Mouse (Mus musculus) stomach, embryonic 16.5 days (tissue): ENCODE results near the gene Ackr1. TPM values are rescaled to one million over a fixed set of nuclear protein-coding genes. Genes with fewer than 3 reads are reported as not detected.

ENCODE experiments used
- ATAC-seq: fragments of 200-750 bp; cut with Nextera tagmentation; 2 replicates; pipeline ENCODE4 v1.8.0; 2017; ENCODE audit warnings: moderate number of reproducible peaks, moderate TSS enrichment; ENCODE audit not compliant: insufficient read depth, low FRiP score
- H3K27ac ChIP-seq: fragments of 300-500 bp; sonication (generic); 2 replicates; pipeline ENCODE4 v1.5.1; 2014; ENCODE audit warnings: low read length
- H3K27me3 ChIP-seq: fragments of 300-500 bp; sonication (generic); 2 replicates; pipeline ENCODE4 v1.6.1; 2014; ENCODE audit warnings: low read length, control low read depth, mixed read lengths; ENCODE audit not compliant: control insufficient read depth, insufficient read depth
- H3K36me3 ChIP-seq: fragments of 300-500 bp; sonication (generic); 2 replicates; pipeline ENCODE4 v1.6.1; 2014; ENCODE audit warnings: low read length; ENCODE audit not compliant: control insufficient read depth, insufficient read depth
- H3K4me1 ChIP-seq: fragments of 300-500 bp; sonication (generic); 2 replicates; pipeline ENCODE4 v1.6.1; 2014; ENCODE audit warnings: low read length, control low read depth, mixed read lengths; ENCODE audit not compliant: control insufficient read depth, insufficient read depth
- H3K4me2 ChIP-seq: fragments of 300-500 bp; sonication (generic); 2 replicates; pipeline ENCODE4 v1.6.1; 2014; ENCODE audit warnings: low read depth, low read length, mixed read lengths
- H3K4me3 ChIP-seq: fragments of 300-500 bp; sonication (generic); replicated peaks from 2 replicates; pipeline ENCODE4 v1.5.1; 2014; ENCODE audit warnings: mild to moderate bottlenecking, low read length
- H3K9ac ChIP-seq: fragments of 300-500 bp; sonication (generic); 2 replicates; pipeline ENCODE4 v1.6.1; 2014; ENCODE audit warnings: low read length
- H3K9me3 ChIP-seq: fragments of 300-500 bp; sonication (generic); replicated peaks from 2 replicates; pipeline ENCODE4 v1.6.1; 2016; ENCODE audit warnings: low read length, control low read depth; ENCODE audit not compliant: control insufficient read depth
- WGBS: fragments of 180-500 bp; shearing (Covaris S2); extraction: QIAGEN DNeasy Blood & Tissue Kit; methylation state at CpG from one replicate; pipeline ENCODE4 v1.1.7; 2014; 5-methylcytosine and 5-hydroxymethylcytosine counted together
- polyA plus RNA-seq: library from polyadenylated mRNA; unstranded; fragments of >200 nt; fragmentation: Nextera tagmentation; extraction: Ambion mirVana; gene quantifications from 2 replicates; pipeline ENCODE4 v1.2.1, GENCODE M21; 2015

Ackr1 gene
- polyA plus RNA-seq: 3.3 and 4.3 TPM in 2 replicates

GRCm38 (mm10) chr1:173333312-173334253, at the start of gene Ackr1:
Ackr1 (minus strand) TSS chr1:173333750.
- Histone ChIP-seq H3K36me3 (no peaks in the 10 kb centered on the region), H3K27me3 (no peaks in the 10 kb centered on the region), H3K27ac (no peak within 1 kb of the TSS), H3K4me1 (no peaks in the 10 kb centered on the region), H3K9me3 (no peaks in the 10 kb centered on the region), H3K4me3 (no peak within 1 kb of the TSS), H3K9ac (no peak within 1 kb of the TSS), H3K4me2 (no peak within 1 kb of the TSS)
- ATAC-seq: 0 out of 2 replicates have a peak, but pooled peaks have one; percentile 52
- 54% methylated on average over 9 of the region's 9 CpGs for WGBS

GRCm38 (mm10) chr1:173381436-173381835, 47.9 kb upstream of the Ackr1 start:
- H3K9me3 ChIP-seq: no peaks in the 10 kb centered on the region
- no peak overlapping the region for H3K4me3 ChIP-seq
- H3K4me2 ChIP-seq: no peak overlapping the region
- no peak overlapping the region for H3K27ac ChIP-seq
- H3K36me3 ChIP-seq: no peaks in the 10 kb centered on the region
- H3K27me3 ChIP-seq: no peaks in the 10 kb centered on the region
- ATAC-seq: no peak
- H3K4me1 ChIP-seq: no peaks in the 10 kb centered on the region
- no peak overlapping the region for H3K9ac ChIP-seq
- 81% methylated on average over 6 of the region's 6 CpGs for WGBS

- WGBS: 33% methylated on average over 13 of the region's 13 CpGs
Measured at GRCm38 (mm10) chr1:173377380-173378112, 44.0 kb upstream of the Ackr1 start.

GRCm38 (mm10) chr1:173374020-173374419, 40.5 kb upstream of the Ackr1 start:
- H3K27me3 ChIP-seq: no peaks in the 10 kb centered on the region
- H3K9me3 ChIP-seq: no peaks in the 10 kb centered on the region
- 70% methylated on average over 7 of the region's 7 CpGs for WGBS
- no peaks in the 10 kb centered on the region for H3K4me1 ChIP-seq
- H3K4me2 ChIP-seq: no peak overlapping the region
- no peaks in the 10 kb centered on the region for H3K36me3 ChIP-seq
- H3K27ac ChIP-seq: no peak overlapping the region
- ATAC-seq: no peak
- H3K4me3 ChIP-seq: no peak overlapping the region
- no peak overlapping the region for H3K9ac ChIP-seq

More at GRCm38 (mm10) chr1:173377380-173378112, 44.0 kb upstream of the Ackr1 start:
- H3K4me1 ChIP-seq: no peaks in the 10 kb centered on the region
- no peaks in the 10 kb centered on the region for H3K9me3 ChIP-seq
- H3K4me2 ChIP-seq: no peak overlapping the region
- ATAC-seq: no peak
- no peaks in the 10 kb centered on the region for H3K36me3 ChIP-seq
- no peak overlapping the region for H3K27ac ChIP-seq
- H3K27me3 ChIP-seq: no peaks in the 10 kb centered on the region
- no peak overlapping the region for H3K9ac ChIP-seq
- H3K4me3 ChIP-seq: no peak overlapping the region

- Histone ChIP-seq H3K4me1 (peaks cover 6% of the 10 kb centered on the region; the same call in 1 of the 2 replicates), H3K27ac (no peak overlapping the region), H3K36me3 (no peaks in the 10 kb centered on the region), H3K4me3 (no peak overlapping the region), H3K9ac (no peak overlapping the region), H3K27me3 (peaks cover 17% of the 10 kb centered on the region), H3K9me3 (no peaks in the 10 kb centered on the region), H3K4me2 (no peak overlapping the region)
- 81% methylated on average over 6 of the region's 6 CpGs for WGBS
- ATAC-seq: no peak
Measured at GRCm38 (mm10) chr1:173371586-173371985, 38.0 kb upstream of the Ackr1 start.

- peaks cover 11% of the 10 kb centered on the region; the same call in 1 of the 2 replicates for H3K4me1 ChIP-seq
- no peak overlapping the region for H3K4me2 ChIP-seq
- H3K36me3 ChIP-seq: no peaks in the 10 kb centered on the region
- ATAC-seq: no peak
- H3K27ac ChIP-seq: no peak overlapping the region
- no peak overlapping the region for H3K9ac ChIP-seq
- peaks cover 20% of the 10 kb centered on the region for H3K27me3 ChIP-seq
- 67% methylated on average over 6 of the region's 6 CpGs for WGBS
- H3K4me3 ChIP-seq: no peak overlapping the region
- H3K9me3 ChIP-seq: no peaks in the 10 kb centered on the region
Measured at GRCm38 (mm10) chr1:173370456-173370855, 36.9 kb upstream of the Ackr1 start.

GRCm38 (mm10) chr1:173369611-173370010, 36.1 kb upstream of the Ackr1 start:
- Histone ChIP-seq H3K4me1 (peaks cover 11% of the 10 kb centered on the region; the same call in 1 of the 2 replicates), H3K9me3 (no peaks in the 10 kb centered on the region), H3K27me3 (peaks cover 22% of the 10 kb centered on the region), H3K4me2 (no peak overlapping the region), H3K36me3 (no peaks in the 10 kb centered on the region), H3K9ac (no peak overlapping the region), H3K4me3 (no peak overlapping the region), H3K27ac (no peak overlapping the region)
- no peak for ATAC-seq
- 79% methylated on average over 2 of the region's 2 CpGs for WGBS

GRCm38 (mm10) chr1:173367356-173368046, 34.0 kb upstream of the Ackr1 start, which contains the start of gene Cadm3:
Cadm3 (minus strand) TSS chr1:173367695.
- Histone ChIP-seq H3K4me3 (peak within 1 kb of the TSS; percentile 56), H3K4me1 (peaks cover 11% of the 10 kb centered on the region; the same call in 1 of the 2 replicates), H3K36me3 (no peaks in the 10 kb centered on the region), H3K4me2 (peak within 1 kb of the TSS; percentile 70), H3K9me3 (no peaks in the 10 kb centered on the region), H3K27me3 (peaks cover 22% of the 10 kb centered on the region), H3K9ac (peak within 1 kb of the TSS; percentile 64), H3K27ac (no peak within 1 kb of the TSS)
- ATAC-seq: peak; percentile 68
- 2% methylated on average over 45 of the region's 46 CpGs for WGBS
